Mouse (Mus musculus) E14TG2a.4 (cell line): ENCODE measurements around the gene 1700022I11Rik.

Source experiments
- CTCF ChIP-seq: conservative IDR thresholded peaks from 2 replicates; pipeline ENCODE4 v1.5.1; 2014; ENCODE audit warnings: low read length
- POU5F1 ChIP-seq: IDR thresholded peaks from 2 replicates; pipeline ENCODE4 v1.6.1; 2014; ENCODE audit warnings: low read length, borderline replicate concordance

GRCm38 (mm10) chr4:42973868-42974267 lies 4.5 kb downstream of the 1700022I11Rik start:
- TF ChIP-seq CTCF (no peak), POU5F1 (no peak)
